Mouse (Mus musculus) kidney, postnatal 10 days (tissue): ENCODE measurements at regions not wholly inside any gene's neighbourhood (a gene's known extent, or its start where the extent isn't known, plus 50 kb on each side); places are given as distances from the start of the nearest gene placed in this dataset.

ENCODE experiments used
- DNase-seq: peaks from one replicate; pipeline ENCODE4 v3.0.0; 2021; ENCODE audit warnings: mixed read lengths

DNA sequence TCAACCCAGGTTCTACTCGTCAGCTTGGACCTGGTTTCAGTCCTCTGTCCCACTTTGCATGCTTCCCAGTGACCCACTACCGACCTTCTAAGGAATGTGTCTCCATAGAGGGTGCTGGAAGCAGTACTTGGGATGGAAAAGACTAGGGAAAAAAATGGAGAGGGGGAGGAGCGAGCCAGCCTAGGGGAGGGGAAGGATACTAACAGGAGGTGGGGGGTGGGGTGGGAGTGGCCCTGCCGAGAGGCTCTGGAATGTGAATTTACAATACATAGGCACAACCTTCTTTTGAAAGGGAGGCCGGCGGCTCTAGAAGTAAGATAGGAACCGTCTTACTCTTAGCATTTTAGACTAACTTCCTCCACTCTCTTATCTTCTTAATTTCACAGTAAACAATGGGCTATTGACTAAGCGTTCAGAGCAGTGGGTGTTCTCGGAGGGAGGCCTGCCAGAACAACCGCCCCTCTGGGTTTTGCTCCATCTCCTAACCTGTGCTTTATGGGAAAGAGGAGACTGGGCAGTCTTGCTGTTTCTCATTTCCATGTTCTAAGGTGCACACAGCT is 145.1 kb downstream of the Foxo1 start:
- DNase-seq, result peak; percentile 50

DNA sequence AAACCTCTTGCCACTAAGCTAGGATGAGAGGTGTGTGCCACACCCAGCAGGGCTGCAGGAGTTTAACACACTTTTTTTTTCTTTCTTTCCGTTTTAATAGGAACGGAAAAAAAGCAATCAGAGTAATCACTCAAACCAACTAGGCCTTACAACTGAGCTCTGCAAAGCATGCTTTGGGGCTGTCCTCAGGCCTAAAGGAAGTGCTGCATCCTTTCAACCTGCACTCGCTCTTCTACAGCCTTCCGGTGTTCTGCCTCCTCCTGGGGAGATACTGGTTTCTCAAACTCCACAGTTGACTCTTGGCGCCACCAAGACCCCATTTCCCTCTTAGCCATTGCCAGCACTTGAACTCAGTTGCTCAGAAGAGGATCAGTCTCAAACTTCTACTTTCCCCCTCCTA is 143.2 kb downstream of the Foxo1 start:
- no peak for DNase-seq

DNA sequence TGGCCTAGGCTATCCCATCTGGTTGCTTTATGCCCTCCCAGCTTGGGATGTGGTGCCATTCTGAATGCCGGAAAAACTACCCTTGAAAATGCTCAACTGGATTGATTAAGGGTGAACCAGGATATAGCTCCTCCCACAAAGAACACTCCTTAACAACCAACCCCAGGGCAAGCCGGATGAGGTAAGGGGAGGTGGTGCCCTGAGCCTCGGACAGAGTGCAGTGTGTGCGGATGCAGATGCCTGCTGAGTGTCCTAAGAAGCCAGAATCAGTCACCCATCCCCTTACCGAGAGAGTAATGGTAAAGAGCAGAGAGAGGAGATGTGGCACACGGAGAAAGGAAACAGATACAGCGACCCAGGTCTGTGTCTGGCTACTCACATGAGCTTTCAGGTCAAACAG is 141.3 kb downstream of the Foxo1 start:
- DNase-seq, result no peak

GRCm38 (mm10) chr3:52406778-52407318 is 138.7 kb downstream of the Foxo1 start:
- DNase-seq, result no peak

DNA sequence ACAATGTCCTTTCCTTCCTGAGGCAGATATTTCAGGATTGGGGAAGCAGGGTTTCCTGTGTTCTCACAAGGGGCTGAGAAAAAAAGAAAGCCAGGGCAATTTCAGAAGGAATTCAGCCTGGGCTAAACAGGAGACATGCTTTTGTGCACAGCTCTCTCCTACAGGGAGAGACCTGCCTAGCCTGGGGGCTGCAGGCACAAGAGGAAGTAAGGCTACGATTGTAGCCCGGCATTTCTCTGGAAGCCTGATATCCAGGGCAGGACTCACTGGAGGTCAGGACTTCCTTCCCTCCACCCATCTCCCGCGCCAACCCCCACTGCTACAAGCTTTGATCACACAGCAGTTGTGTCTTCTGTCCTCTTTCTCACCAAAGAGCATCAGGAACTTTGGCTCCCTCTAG is 136.5 kb downstream of the Foxo1 start:
- peak; percentile 72 for DNase-seq

DNA sequence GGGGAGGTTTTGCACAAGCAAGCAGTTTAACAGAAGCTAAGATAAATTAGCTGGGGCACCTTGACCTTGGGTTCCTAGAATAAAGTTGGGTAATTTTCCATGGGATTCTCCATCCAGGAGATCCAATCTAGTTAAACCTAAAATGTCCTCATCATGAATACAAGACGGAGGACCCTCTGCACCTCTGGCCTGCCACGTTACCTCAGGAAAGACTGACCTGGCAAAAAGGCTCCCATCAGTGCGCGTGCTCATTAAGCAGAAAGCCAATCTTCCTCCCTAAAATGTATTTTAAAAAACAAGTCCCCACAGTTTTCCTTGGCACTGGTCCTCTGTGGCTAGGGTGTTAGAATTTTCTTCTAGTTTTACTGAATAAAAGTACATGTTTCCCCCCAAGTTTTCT is 134.9 kb downstream of the Foxo1 start:
- no peak for DNase-seq
